Comparison of ENCODE assay signal across 28 mouse cellular contexts in the genomic region with DNA sequence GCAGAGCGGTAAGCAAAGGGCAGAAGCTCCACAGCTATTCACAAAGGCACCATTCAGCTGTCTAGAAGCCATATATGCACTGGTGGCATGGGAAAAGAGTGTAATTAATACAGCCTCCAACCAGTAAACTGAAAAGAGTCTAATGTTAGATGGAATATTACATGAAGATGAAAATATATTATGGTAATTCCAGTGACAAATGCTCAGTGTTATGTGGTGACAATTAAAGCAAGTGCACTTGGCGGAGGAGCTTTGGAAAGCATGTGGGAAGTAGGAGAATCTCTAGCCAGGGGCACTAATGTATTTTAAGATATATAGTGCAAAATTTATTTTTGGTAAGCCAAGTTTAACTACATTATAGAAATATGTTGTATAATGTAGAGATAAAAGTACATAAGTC.
"Had no signal": no experiment of that assay in that cellular context is flagged by ENCODE, and none has a peak within 500 bp of the region (broad histone marks: within the 10 kb centered on the region; RNA-seq: fewer than 3 reads in every experiment).

No protein-coding gene starts in this region.

- H3K36me3 ChIP-seq: heart, embryonic 13.5 days; heart, embryonic 15.5 days; hindbrain, embryonic 12.5 days; intestine, embryonic 15.5 days; limb, embryonic 10.5 days; limb, embryonic 12.5 days; liver, embryonic 13.5 days; liver, embryonic 15.5 days had no signal

- ATAC-seq: hindbrain, embryonic 16.5 days; inflammation-experienced regulatory T-cells, adult 6 months; intestine, embryonic 15.5 days; intestine, postnatal 0 days had no signal

- H3K27me3 ChIP-seq: heart, embryonic 13.5 days; heart, embryonic 15.5 days; hindbrain, embryonic 12.5 days; intestine, embryonic 15.5 days; limb, embryonic 12.5 days; liver, embryonic 13.5 days; liver, embryonic 15.5 days had no signal

- H3K27ac ChIP-seq: heart, adult 2 months; heart, embryonic 13.5 days; heart, embryonic 15.5 days; hindbrain, embryonic 12.5 days; hindbrain, embryonic 14.5 days; intestine, embryonic 15.5 days; layer of hippocampus, adult 2 months; left cerebral cortex, adult 2 months; limb, embryonic 10.5 days; limb, embryonic 12.5 days; liver, embryonic 13.5 days; liver, embryonic 15.5 days had no signal

- H3K9me3 ChIP-seq: heart, embryonic 13.5 days; heart, embryonic 15.5 days; hindbrain, embryonic 12.5 days; intestine, embryonic 15.5 days; limb, embryonic 10.5 days; limb, embryonic 12.5 days; liver, embryonic 13.5 days; liver, embryonic 15.5 days had no signal

- H3K4me2 ChIP-seq: heart, embryonic 11.5 days; heart, embryonic 13.5 days; heart, embryonic 15.5 days; hindbrain, embryonic 12.5 days; hindbrain, embryonic 14.5 days; intestine, embryonic 15.5 days; limb, embryonic 12.5 days; liver, embryonic 11.5 days; liver, embryonic 13.5 days; liver, embryonic 15.5 days had no signal

- H3K4me3 ChIP-seq: heart, adult 2 months; heart, embryonic 13.5 days; heart, embryonic 15.5 days; hindbrain, embryonic 12.5 days; intestine, embryonic 15.5 days; layer of hippocampus, adult 2 months; left cerebral cortex, adult 2 months; limb, embryonic 10.5 days; limb, embryonic 12.5 days; liver, embryonic 13.5 days; liver, embryonic 15.5 days had no signal

- H3K4me1 ChIP-seq: heart, embryonic 13.5 days; heart, embryonic 15.5 days; hindbrain, embryonic 12.5 days; intestine, embryonic 15.5 days; limb, embryonic 10.5 days; limb, embryonic 12.5 days; liver, embryonic 13.5 days; liver, embryonic 15.5 days had no signal

- H3K9ac ChIP-seq: heart, embryonic 13.5 days; heart, embryonic 15.5 days; hindbrain, embryonic 12.5 days; hindbrain, embryonic 14.5 days; intestine, embryonic 15.5 days; limb, embryonic 12.5 days; liver, embryonic 13.5 days; liver, embryonic 15.5 days had no signal

- DNase-seq: gastrocnemius, postnatal 14 days; gastrocnemius, postnatal 36 days; heart, adult 11 months; heart, adult 2 months; heart, postnatal 14 days; heart, postnatal 36 days; kidney, adult 18-20 months; kidney, adult 8-10 months; kidney, postnatal 10 days; kidney, postnatal 25 days; kidney, postnatal 4 days; liver; liver, embryonic 13.5 days had no signal
